Mouse (Mus musculus): ENCODE results near the gene Hmox1. TPM values are rescaled to one million over a fixed set of nuclear protein-coding genes. Genes with fewer than 3 reads are reported as not detected.

Hmox1 gene
- polyA plus RNA-seq, 2 experiments, result 61.7 to 91.8 TPM

GRCm38 (mm10) chr8:75087127-75087526, 6.3 kb upstream of the Hmox1 start:
- Histone ChIP-seq H3K4me1 (replicated peaks; ENCODE audit: control insufficient read depth in 2 of 2, insufficient read depth in 2 of 2, low read length in 1 of 2) (peaks cover 33 to 51% of the 10 kb centered on the region in 2 experiments), H3K9me3 (ENCODE audit: control insufficient read depth, low read length) (no peaks in the 10 kb centered on the region), H3K9ac (replicated peaks) (no peak overlapping the region)

GRCm38 (mm10) chr8:75088989-75089881, 4.2 kb upstream of the Hmox1 start:
- Histone ChIP-seq H3K36me3 (replicated peaks; ENCODE audit: control insufficient read depth, insufficient read depth, low read depth) (no peaks in the 10 kb centered on the region), H3K27ac (no peak overlapping the region), H3K27me3 (ENCODE audit: control insufficient read depth, insufficient read depth, low read length) (peaks cover 15% of the 10 kb centered on the region), H3K9me3 (ENCODE audit: control insufficient read depth, low read length) (no peaks in the 10 kb centered on the region), H3K4me1 (replicated peaks; ENCODE audit: control insufficient read depth in 2 of 2, insufficient read depth in 2 of 2, low read length in 1 of 2) (peaks cover 15 to 38% of the 10 kb centered on the region in 2 experiments), H3K9ac (replicated peaks) (no peak overlapping the region), H3K4me3 (ENCODE audit: insufficient read depth in 1 of 2, low read depth in 2 of 2, low read length in 2 of 2) (no peak overlapping the region), H3K4me2 (ENCODE audit: low read depth) (peak overlapping the region; percentile 26)
- ATAC-seq (ENCODE audit: insufficient read depth) (peak; percentile 27), DNase-seq (ENCODE audit: low read depth in 3 of 3, low spot score in 3 of 3) (peak; percentile 63 to 65 (median 65))
- 7% methylated on average over 6 of the region's 6 CpGs for WGBS (ENCODE audit: insufficient replicate concordance)
- TF ChIP-seq CTCF (IDR thresholded peaks at IDR 0.05; ENCODE audit: low read depth) (no peak), EP300 (IDR thresholded peaks at IDR 0.05; ENCODE audit: low read depth) (peak; percentile 28; the same call in 1 of the 2 replicates)

More at GRCm38 (mm10) chr8:75087127-75087526, 6.3 kb upstream of the Hmox1 start:
- TF ChIP-seq CTCF (IDR thresholded peaks at IDR 0.05; ENCODE audit: low read depth) (no peak), EP300 (IDR thresholded peaks at IDR 0.05; ENCODE audit: low read depth) (no peak)
- DNase-seq (ENCODE audit: low read depth in 3 of 3, low spot score in 3 of 3) (no peak), ATAC-seq (ENCODE audit: insufficient read depth) (no peak)
- no peaks in the 10 kb centered on the region for H3K27me3 ChIP-seq (ENCODE audit: control insufficient read depth, insufficient read depth, low read length)
- no peak overlapping the region for H3K27ac ChIP-seq
- no peak overlapping the region for H3K4me3 ChIP-seq (ENCODE audit: insufficient read depth in 1 of 2, low read depth in 2 of 2, low read length in 2 of 2)
- H3K4me2 ChIP-seq (ENCODE audit: low read depth), result no peak overlapping the region
- no peaks in the 10 kb centered on the region for H3K36me3 ChIP-seq (replicated peaks; ENCODE audit: control insufficient read depth, insufficient read depth, low read depth)

- Histone ChIP-seq H3K27ac (no peak overlapping the region), H3K9me3 (ENCODE audit: control insufficient read depth, low read length) (no peaks in the 10 kb centered on the region), H3K9ac (replicated peaks) (no peak overlapping the region), H3K27me3 (ENCODE audit: control insufficient read depth, insufficient read depth, low read length) (peaks cover 15% of the 10 kb centered on the region), H3K4me3 (ENCODE audit: insufficient read depth in 1 of 2, low read depth in 2 of 2, low read length in 2 of 2) (no peak overlapping the region), H3K36me3 (replicated peaks; ENCODE audit: control insufficient read depth, insufficient read depth, low read depth) (no peaks in the 10 kb centered on the region), H3K4me1 (replicated peaks; ENCODE audit: control insufficient read depth in 2 of 2, insufficient read depth in 2 of 2, low read length in 1 of 2) (peaks cover 4 to 27% of the 10 kb centered on the region in 2 experiments; a peak in 3 of 4 replicates), H3K4me2 (ENCODE audit: low read depth) (no peak overlapping the region)
- no peak for TF ChIP-seq CTCF (IDR thresholded peaks at IDR 0.05; ENCODE audit: low read depth)
- no peak for TF ChIP-seq EP300 (IDR thresholded peaks at IDR 0.05; ENCODE audit: low read depth)
- DNase-seq (ENCODE audit: low read depth in 3 of 3, low spot score in 3 of 3), result no peak
- 55% methylated on average over 4 of the region's 4 CpGs for WGBS (ENCODE audit: insufficient replicate concordance)
- no peak for ATAC-seq (ENCODE audit: insufficient read depth)
These were observed 2.5 kb upstream of the Hmox1 start for GRCm38 (mm10) chr8:75090781-75091365.

GRCm38 (mm10) chr8:75102956-75103355, 9.5 kb downstream of the Hmox1 start:
- H3K9me3 ChIP-seq (ENCODE audit: control insufficient read depth, low read length), result no peaks in the 10 kb centered on the region
- H3K4me1 ChIP-seq (replicated peaks; ENCODE audit: control insufficient read depth in 2 of 2, insufficient read depth in 2 of 2, low read length in 1 of 2), result 0 out of 4 replicates have a peak, but pooled peaks cover 0 to under 1% of the 10 kb centered on the region in 2 experiments
- TF ChIP-seq EP300 (IDR thresholded peaks at IDR 0.05; ENCODE audit: low read depth) (no peak), CTCF (IDR thresholded peaks at IDR 0.05; ENCODE audit: low read depth) (no peak)
- no peak overlapping the region for H3K4me3 ChIP-seq (ENCODE audit: insufficient read depth in 1 of 2, low read depth in 2 of 2, low read length in 2 of 2)
- DNase-seq (ENCODE audit: low read depth in 3 of 3, low spot score in 3 of 3) (no peak), ATAC-seq (ENCODE audit: insufficient read depth) (no peak)
- no peak overlapping the region for H3K4me2 ChIP-seq (ENCODE audit: low read depth)
- no peaks in the 10 kb centered on the region for H3K36me3 ChIP-seq (replicated peaks; ENCODE audit: control insufficient read depth, insufficient read depth, low read depth)
- H3K27ac ChIP-seq, result no peak overlapping the region
- H3K9ac ChIP-seq (replicated peaks), result no peak overlapping the region
- 69% methylated on average over 4 of the region's 4 CpGs for WGBS (ENCODE audit: insufficient replicate concordance)
- no peaks in the 10 kb centered on the region for H3K27me3 ChIP-seq (ENCODE audit: control insufficient read depth, insufficient read depth, low read length)

- no peak for DNase-seq (ENCODE audit: low read depth in 3 of 3, low spot score in 3 of 3)
- H3K4me2 ChIP-seq (ENCODE audit: low read depth), result no peak overlapping the region
- H3K27ac ChIP-seq, result no peak overlapping the region
- TF ChIP-seq CTCF (IDR thresholded peaks at IDR 0.05; ENCODE audit: low read depth), result no peak
- TF ChIP-seq EP300 (IDR thresholded peaks at IDR 0.05; ENCODE audit: low read depth), result no peak
- ATAC-seq (ENCODE audit: insufficient read depth), result no peak
- H3K27me3 ChIP-seq (ENCODE audit: control insufficient read depth, insufficient read depth, low read length), result no peaks in the 10 kb centered on the region
- no peaks in the 10 kb centered on the region for H3K9me3 ChIP-seq (ENCODE audit: control insufficient read depth, low read length)
- H3K4me3 ChIP-seq (ENCODE audit: insufficient read depth in 1 of 2, low read depth in 2 of 2, low read length in 2 of 2), result no peak overlapping the region
- 45% methylated on average over 8 of the region's 8 CpGs for WGBS (ENCODE audit: insufficient replicate concordance)
- no peak overlapping the region for H3K9ac ChIP-seq (replicated peaks)
- H3K4me1 ChIP-seq (replicated peaks; ENCODE audit: control insufficient read depth in 2 of 2, insufficient read depth in 2 of 2, low read length in 1 of 2), result 0 out of 4 replicates have a peak, but pooled peaks cover 0 to 2% of the 10 kb centered on the region in 2 experiments
- H3K36me3 ChIP-seq (replicated peaks; ENCODE audit: control insufficient read depth, insufficient read depth, low read depth), result no peaks in the 10 kb centered on the region
These were observed 10.0 kb downstream of the Hmox1 start for GRCm38 (mm10) chr8:75103376-75103878.

Measured in liver, embryonic 14.5 days (tissue).